Mouse (Mus musculus) heart, adult 2 months (tissue): ENCODE results near the gene Mfsd12.

ENCODE experiments used
- CTCF ChIP-seq: fragments of 200-600 bp; IDR thresholded peaks from 2 replicates; pipeline ENCODE4 v1.8.1; 2022; ENCODE audit warnings: antibody characterized with exemption, mild to moderate bottlenecking, moderate library complexity
- EP300 ChIP-seq: fragments of 200-500 bp; IDR thresholded peaks from 2 replicates; pipeline ENCODE4 v1.6.1; 2011; ENCODE audit warnings: low read depth, low read length, control low read depth; ENCODE audit not compliant: insufficient read depth
- POLR2A ChIP-seq: fragments of 200-500 bp; IDR thresholded peaks from 2 replicates; pipeline ENCODE4 v1.6.1; 2011; ENCODE audit warnings: mild to moderate bottlenecking, low read depth, low read length, control low read depth; ENCODE audit not compliant: insufficient read depth

DNA sequence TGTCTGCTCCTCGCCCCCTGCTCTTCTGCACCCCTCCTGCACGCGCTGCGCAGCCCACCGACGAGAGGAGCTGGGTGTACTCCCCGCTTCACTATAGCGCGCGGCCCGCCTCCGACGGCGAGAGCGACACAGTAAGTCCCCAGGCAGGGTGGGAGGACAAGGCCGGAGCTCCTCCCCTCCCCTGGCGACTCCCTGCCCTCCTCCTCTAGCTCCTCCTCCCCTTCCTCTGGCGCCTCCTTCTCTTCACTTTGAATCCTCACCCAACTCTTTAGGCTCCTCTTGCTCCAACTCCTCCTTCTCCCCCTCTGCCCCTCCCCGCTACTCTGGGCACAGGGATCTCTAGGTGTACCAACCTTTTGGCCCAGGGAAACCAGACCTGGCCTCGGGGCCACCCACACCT is 40.0 kb upstream of the Mfsd12 start:
- TF ChIP-seq POLR2A, result no peak
- TF ChIP-seq CTCF, result no peak
- TF ChIP-seq EP300, result no peak
